ENCODE assay signal across 8 mouse cellular contexts in the genomic region with DNA sequence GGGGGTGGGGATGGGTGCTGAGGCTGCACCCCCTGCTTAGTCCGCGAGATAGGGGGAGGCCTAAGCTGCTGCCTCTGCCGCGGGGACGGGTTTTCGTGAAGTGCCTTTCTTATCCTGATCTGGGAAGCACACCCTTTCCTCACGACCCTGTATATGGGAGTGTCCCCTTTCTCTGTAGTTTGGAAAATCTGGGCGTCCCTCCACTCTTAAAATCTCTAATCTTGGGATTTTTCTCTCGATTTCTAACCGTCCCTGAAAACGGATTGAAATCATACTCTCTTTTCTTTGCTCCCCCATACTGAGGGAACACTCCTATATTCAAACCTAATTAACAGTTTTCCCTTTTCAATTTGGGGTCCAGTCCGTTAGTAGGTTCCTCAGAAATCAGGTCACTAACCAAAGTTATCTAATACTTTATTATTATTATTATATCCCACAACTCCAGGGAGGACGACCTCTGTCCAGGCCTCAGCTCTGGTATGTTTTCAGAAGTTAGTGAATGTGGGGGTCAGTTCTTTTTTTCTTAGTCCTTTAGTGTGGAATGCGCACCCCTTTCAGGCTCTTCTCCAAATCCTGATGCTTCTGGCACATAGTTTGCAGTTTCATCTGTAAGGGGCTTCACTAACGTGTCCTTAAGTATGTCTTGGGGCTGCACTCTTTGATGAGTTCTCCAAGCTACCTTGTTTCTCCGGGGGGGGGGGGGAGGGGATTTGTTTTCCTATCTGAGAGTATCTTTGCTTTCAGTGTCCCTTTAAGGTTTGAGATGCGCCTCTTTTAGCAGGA. TPM values are rescaled to one million over a fixed set of nuclear protein-coding genes. Genes with fewer than 3 reads are reported as not detected.
DNase-seq lines count a peak whose midpoint lies in the region; ATAC-seq and TF ChIP-seq lines count a peak whose summit lies in the region.

No protein-coding gene starts in this region.

- H3K9ac ChIP-seq in heart, embryonic 12.5 days = peak overlapping the region; percentile 82
- peak overlapping the region; percentile 83 for H3K9ac ChIP-seq in hindbrain, embryonic 11.5 days (ENCODE audit: low read depth, low read length)
- H3K9ac ChIP-seq in midbrain, embryonic 12.5 days (replicated peaks) = peak overlapping the region; percentile 79

- no peak for DNase-seq in heart, postnatal 14 days
- DNase-seq in G1E (ENCODE audit: low spot score) = no peak
- no peak for DNase-seq in hindbrain, embryonic 11.5 days (ENCODE audit: low spot score)
- no peak for DNase-seq in urinary bladder, adult 2 months (ENCODE audit: low spot score)
- no peak for DNase-seq in MN1 (ENCODE audit: low spot score)
- no peak for DNase-seq in layer of hippocampus, adult 9-11 months

- WGBS in heart, embryonic 12.5 days = 3% methylated on average over 17 of the region's 17 CpGs
- 4% methylated on average over 17 of the region's 17 CpGs for WGBS in hindbrain, embryonic 11.5 days
- WGBS in midbrain, embryonic 12.5 days = 4% methylated on average over 17 of the region's 17 CpGs

- H3K4me2 ChIP-seq in heart, embryonic 12.5 days = peak overlapping the region; percentile 71
- peak overlapping the region; percentile 45 for H3K4me2 ChIP-seq in hindbrain, embryonic 11.5 days (replicated peaks; ENCODE audit: low read depth, low read length)
- H3K4me2 ChIP-seq in midbrain, embryonic 12.5 days (replicated peaks) = peak overlapping the region; percentile 71

- H3K27ac ChIP-seq in heart, embryonic 12.5 days (ENCODE audit: poor library complexity, severe bottlenecking) = peak overlapping the region; percentile 90
- H3K27ac ChIP-seq in hindbrain, embryonic 11.5 days (ENCODE audit: low read depth, low read length) = peak overlapping the region; percentile 96
- peak overlapping the region; percentile 96 for H3K27ac ChIP-seq in midbrain, embryonic 12.5 days (replicated peaks)

- no peak for TF ChIP-seq CTCF in G1E (IDR thresholded peaks at IDR 0.05; ENCODE audit: low read depth, low read length)

- no peaks in the 10 kb centered on the region for H3K9me3 ChIP-seq in heart, embryonic 12.5 days (replicated peaks)
- no peaks in the 10 kb centered on the region for H3K9me3 ChIP-seq in G1E (replicated peaks)
- no peaks in the 10 kb centered on the region for H3K9me3 ChIP-seq in hindbrain, embryonic 11.5 days (ENCODE audit: control insufficient read depth, low read length)
- no peaks in the 10 kb centered on the region for H3K9me3 ChIP-seq in midbrain, embryonic 12.5 days

- no peaks in the 10 kb centered on the region for H3K36me3 ChIP-seq in heart, embryonic 12.5 days
- H3K36me3 ChIP-seq in G1E (replicated peaks) = peaks cover 27% of the 10 kb centered on the region
- 0 out of 2 replicates have a peak, but pooled peaks cover 6% of the 10 kb centered on the region for H3K36me3 ChIP-seq in hindbrain, embryonic 11.5 days (ENCODE audit: control insufficient read depth, insufficient read depth, low read length)
- peaks cover 16% of the 10 kb centered on the region for H3K36me3 ChIP-seq in midbrain, embryonic 12.5 days

- peak overlapping the region; percentile 70 for H3K4me3 ChIP-seq in heart, embryonic 12.5 days
- H3K4me3 ChIP-seq in G1E (ENCODE audit: low read depth, low read length) = peak overlapping the region; percentile 82
- peak overlapping the region; percentile 77 for H3K4me3 ChIP-seq in hindbrain, embryonic 11.5 days (ENCODE audit: low read depth, low read length)
- H3K4me3 ChIP-seq in midbrain, embryonic 12.5 days = peak overlapping the region; percentile 75

- no peak for ATAC-seq in heart, embryonic 12.5 days (ENCODE audit: insufficient number of reproducible peaks, low FRiP score)
- no peak for ATAC-seq in G1E (ENCODE audit: extremely low read depth, insufficient number of reproducible peaks, low FRiP score, poor library complexity, severe bottlenecking)
- no peak for ATAC-seq in hindbrain, embryonic 11.5 days (ENCODE audit: low FRiP score)
- ATAC-seq in midbrain, embryonic 12.5 days (ENCODE audit: low FRiP score, low read depth) = no peak

- intact Hi-C loops in heart, postnatal 14 days (cut with DNase I) = loop anchor here (2.0 kb wide), 1 partner anchor 17 kb away; a partner anchor contains a TSS

- no peaks in the 10 kb centered on the region for H3K27me3 ChIP-seq in heart, embryonic 12.5 days (replicated peaks)
- H3K27me3 ChIP-seq in G1E (ENCODE audit: insufficient read depth, low read length) = no peaks in the 10 kb centered on the region
- H3K27me3 ChIP-seq in hindbrain, embryonic 11.5 days (ENCODE audit: control insufficient read depth, insufficient read depth, low read length) = no peaks in the 10 kb centered on the region
- H3K27me3 ChIP-seq in midbrain, embryonic 12.5 days = no peaks in the 10 kb centered on the region

- peaks cover 33% of the 10 kb centered on the region for H3K4me1 ChIP-seq in heart, embryonic 12.5 days (replicated peaks)
- H3K4me1 ChIP-seq in G1E (ENCODE audit: insufficient read depth, low read depth, low read length) = peaks cover 42% of the 10 kb centered on the region
- H3K4me1 ChIP-seq in hindbrain, embryonic 11.5 days (replicated peaks; ENCODE audit: control insufficient read depth, insufficient read depth, low read length) = no peaks in the 10 kb centered on the region
- H3K4me1 ChIP-seq in midbrain, embryonic 12.5 days = peaks cover 28% of the 10 kb centered on the region

RNA-seq across cellular contexts. Expression of a gene that starts 1.1 kb away (rescaled TPM):
- 52.5 and 54.5 TPM in 2 replicates for polyA plus RNA-seq in heart, embryonic 12.5 days (2016; fragmentation: Nextera tagmentation; extraction: Ambion mirVana)
- total RNA-seq in heart, postnatal 14 days (2021) = 10 to 100 TPM; 19.5 to 20.3 TPM
- 63.5 and 63.9 TPM in 2 replicates for total RNA-seq in G1E (2014; fragmentation: Nextera tagmentation)
- 45.8 and 48.2 TPM in 2 replicates for total RNA-seq in G1E (2017)
- 29.5 and 37.8 TPM in 2 replicates for polyA plus RNA-seq in G1E (2012)
- polyA plus RNA-seq in hindbrain, embryonic 11.5 days (2014; fragmentation: Nextera tagmentation; extraction: Ambion mirVana) = 80.9 and 104 TPM in 2 replicates
- polyA plus RNA-seq in midbrain, embryonic 12.5 days (2016; fragmentation: Nextera tagmentation; extraction: Ambion mirVana) = 91.8 and 96.6 TPM in 2 replicates
- polyA plus RNA-seq in urinary bladder, adult 2 months (2012; rRNA removed) = 13.2 and 15.4 TPM in 2 replicates

RNA-seq across cellular contexts. Expression of a gene that starts 17.3 kb away (rescaled TPM):
- 434 and 459 TPM in 2 replicates for polyA plus RNA-seq in heart, embryonic 12.5 days (2016; fragmentation: Nextera tagmentation; extraction: Ambion mirVana)
- 100 to 1,000 TPM; 201 to 205 TPM for total RNA-seq in heart, postnatal 14 days (2021)
- total RNA-seq in G1E (2014; fragmentation: Nextera tagmentation) = 781 and 795 TPM in 2 replicates
- 710 and 759 TPM in 2 replicates for total RNA-seq in G1E (2017)
- 282 and 295 TPM in 2 replicates for polyA plus RNA-seq in G1E (2012)
- 639 and 715 TPM in 2 replicates for polyA plus RNA-seq in hindbrain, embryonic 11.5 days (2014; fragmentation: Nextera tagmentation; extraction: Ambion mirVana)
- 697 and 698 TPM in 2 replicates for polyA plus RNA-seq in midbrain, embryonic 12.5 days (2016; fragmentation: Nextera tagmentation; extraction: Ambion mirVana)
- polyA plus RNA-seq in urinary bladder, adult 2 months (2012; rRNA removed) = 131 and 161 TPM in 2 replicates

RNA-seq across cellular contexts. Expression of a gene that starts 53.3 kb away (rescaled TPM):
- polyA plus RNA-seq in heart, embryonic 12.5 days (2016; fragmentation: Nextera tagmentation; extraction: Ambion mirVana) = 55.5 and 55.8 TPM in 2 replicates
- 10 to 100 TPM; 65.0 to 70.5 TPM for total RNA-seq in heart, postnatal 14 days (2021)
- total RNA-seq in G1E (2014; fragmentation: Nextera tagmentation) (27.9 and 33.9 TPM in 2 replicates), G1E (2017) (46.2 and 49.1 TPM in 2 replicates)
- polyA plus RNA-seq in G1E (2012) = 31.4 and 36.3 TPM in 2 replicates
- polyA plus RNA-seq in hindbrain, embryonic 11.5 days (2014; fragmentation: Nextera tagmentation; extraction: Ambion mirVana) = 37.1 and 37.7 TPM in 2 replicates
- polyA plus RNA-seq in midbrain, embryonic 12.5 days (2016; fragmentation: Nextera tagmentation; extraction: Ambion mirVana) = 32.1 and 32.7 TPM in 2 replicates
- 38.6 and 49.2 TPM in 2 replicates for polyA plus RNA-seq in urinary bladder, adult 2 months (2012; rRNA removed)

RNA-seq across cellular contexts. Expression of a gene that starts 53.5 kb away (rescaled TPM):
- 451 and 494 TPM in 2 replicates for polyA plus RNA-seq in heart, embryonic 12.5 days (2016; fragmentation: Nextera tagmentation; extraction: Ambion mirVana)
- 100 to 1,000 TPM; 297 to 305 TPM for total RNA-seq in heart, postnatal 14 days (2021)
- total RNA-seq in G1E (2014; fragmentation: Nextera tagmentation) = 99.3 and 127 TPM in 2 replicates
- total RNA-seq in G1E (2017) = 38.4 and 52.4 TPM in 2 replicates
- polyA plus RNA-seq in G1E (2012) = 300 and 385 TPM in 2 replicates
- 386 and 402 TPM in 2 replicates for polyA plus RNA-seq in hindbrain, embryonic 11.5 days (2014; fragmentation: Nextera tagmentation; extraction: Ambion mirVana)
- polyA plus RNA-seq in midbrain, embryonic 12.5 days (2016; fragmentation: Nextera tagmentation; extraction: Ambion mirVana) = 422 and 434 TPM in 2 replicates
- polyA plus RNA-seq in urinary bladder, adult 2 months (2012; rRNA removed) = 210 and 265 TPM in 2 replicates
